Mouse (Mus musculus) testis, postnatal 14 days (tissue): Measurements from ENCODE around the gene Enthd1.

Experiments
- DNase-seq: peaks from one replicate; pipeline ENCODE4 v3.0.0; 2021; ENCODE audit warnings: low spot score

The Enthd1 gene

GRCm38 (mm10) chr15:80483041-80483705 is 81.8 kb downstream of the Enthd1 start:
- DNase-seq: no peak

GRCm38 (mm10) chr15:80482348-80482747 is 82.6 kb downstream of the Enthd1 start:
- no peak for DNase-seq

- no peak for DNase-seq
Measured at GRCm38 (mm10) chr15:80474429-80475002, 90.4 kb downstream of the Enthd1 start.

- DNase-seq: no peak
Measured at GRCm38 (mm10) chr15:80467876-80468275, 97.1 kb downstream of the Enthd1 start.

- DNase-seq: no peak
Measured at GRCm38 (mm10) chr15:80462106-80462505, 102.8 kb downstream of the Enthd1 start.

GRCm38 (mm10) chr15:80461446-80461845 is 103.5 kb downstream of the Enthd1 start:
- DNase-seq: no peak

- no peak for DNase-seq
Measured at GRCm38 (mm10) chr15:80460011-80460410, 104.9 kb downstream of the Enthd1 start.

- DNase-seq: no peak
Measured at GRCm38 (mm10) chr15:80457984-80458383, 107.0 kb downstream of the Enthd1 start.

GRCm38 (mm10) chr15:80454486-80454885 is 110.5 kb downstream of the Enthd1 start:
- no peak for DNase-seq

GRCm38 (mm10) chr15:80452425-80452824 is 112.5 kb downstream of the Enthd1 start:
- DNase-seq: no peak

- DNase-seq: no peak
Measured at GRCm38 (mm10) chr15:80445956-80446687, 118.8 kb downstream of the Enthd1 start.

GRCm38 (mm10) chr15:80440195-80440594 is 124.8 kb downstream of the Enthd1 start:
- DNase-seq: no peak

- no peak for DNase-seq
Measured at GRCm38 (mm10) chr15:80438423-80438822, 126.5 kb downstream of the Enthd1 start.

GRCm38 (mm10) chr15:80437996-80438395 is 127.0 kb downstream of the Enthd1 start:
- DNase-seq: no peak

- no peak for DNase-seq
Measured at GRCm38 (mm10) chr15:80436961-80437360, 128.0 kb downstream of the Enthd1 start.

GRCm38 (mm10) chr15:80430324-80430723 is 134.6 kb downstream of the Enthd1 start:
- no peak for DNase-seq

- no peak for DNase-seq
Measured at GRCm38 (mm10) chr15:80418146-80418545, 146.8 kb downstream of the Enthd1 start.

GRCm38 (mm10) chr15:80417066-80417465 is 147.9 kb downstream of the Enthd1 start:
- DNase-seq: no peak

GRCm38 (mm10) chr15:80415132-80415531 is 149.8 kb downstream of the Enthd1 start:
- DNase-seq: no peak

- no peak for DNase-seq
Measured at GRCm38 (mm10) chr15:80413988-80414721, 150.8 kb downstream of the Enthd1 start.

GRCm38 (mm10) chr15:80413070-80413469 is 151.9 kb downstream of the Enthd1 start:
- DNase-seq: no peak

GRCm38 (mm10) chr15:80410661-80411060 is 154.3 kb downstream of the Enthd1 start:
- DNase-seq: no peak

GRCm38 (mm10) chr15:80407873-80408272 is 157.1 kb downstream of the Enthd1 start:
- DNase-seq: no peak
